Mouse (Mus musculus) E14TG2a.4 (cell line): ENCODE results near the gene Rps19.

Source experiments
- H3K27me3 ChIP-seq: 2 replicates; pipeline ENCODE4 v1.6.1; 2014; ENCODE audit warnings: low read length, control low read depth; ENCODE audit not compliant: insufficient read depth
- H3K36me3 ChIP-seq: 2 replicates; pipeline ENCODE4 v1.6.1; 2014; ENCODE audit warnings: low read length, control low read depth; ENCODE audit not compliant: insufficient read depth
- H3K4me1 ChIP-seq: replicated peaks from 2 replicates; pipeline ENCODE4 v1.6.1; 2014; ENCODE audit warnings: low read depth, low read length, control low read depth
- H3K4me3 ChIP-seq: replicated peaks from 2 replicates; pipeline ENCODE4 v1.5.1; 2014; ENCODE audit warnings: mild to moderate bottlenecking, low read length
- H3K9me3 ChIP-seq: 2 replicates; pipeline ENCODE4 v1.6.1; 2014; ENCODE audit warnings: low read length, control low read depth
- CTCF ChIP-seq: conservative IDR thresholded peaks from 2 replicates; pipeline ENCODE4 v1.5.1; 2014; ENCODE audit warnings: low read length
- NANOG ChIP-seq: IDR thresholded peaks from 2 replicates; pipeline ENCODE4 v1.6.1; 2014; ENCODE audit warnings: borderline replicate concordance, low read length, mixed read lengths
- POU5F1 ChIP-seq: IDR thresholded peaks from 2 replicates; pipeline ENCODE4 v1.6.1; 2014; ENCODE audit warnings: low read length, borderline replicate concordance

Rps19 gene

DNA sequence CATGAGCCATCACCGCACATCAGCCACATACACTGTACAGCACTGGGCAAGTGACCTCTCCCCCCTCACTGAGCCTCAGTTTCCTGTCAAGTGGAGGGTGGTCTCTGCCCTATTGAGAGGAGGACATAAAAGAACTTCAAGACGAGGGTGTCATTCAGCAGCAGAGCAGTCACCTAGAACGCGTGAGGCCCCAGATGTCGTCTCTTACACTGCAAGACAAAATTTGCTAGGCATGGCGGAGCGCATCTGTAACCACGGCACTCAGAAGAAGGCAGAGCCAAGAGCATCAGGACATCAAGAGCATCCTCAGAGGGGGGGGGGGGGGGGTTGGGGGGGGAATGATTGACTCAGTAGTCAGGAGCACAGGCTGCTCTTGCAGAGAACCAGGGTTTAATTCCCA is 12.1 kb downstream of the Rps19 start:
- H3K27me3 ChIP-seq = no peaks in the 10 kb centered on the region
- H3K9me3 ChIP-seq = no peaks in the 10 kb centered on the region
- H3K4me1 ChIP-seq = peaks cover 61% of the 10 kb centered on the region
- TF ChIP-seq CTCF (no peak), POU5F1 (no peak)
- no peak overlapping the region for H3K4me3 ChIP-seq
- peaks cover 3% of the 10 kb centered on the region for H3K36me3 ChIP-seq

DNA sequence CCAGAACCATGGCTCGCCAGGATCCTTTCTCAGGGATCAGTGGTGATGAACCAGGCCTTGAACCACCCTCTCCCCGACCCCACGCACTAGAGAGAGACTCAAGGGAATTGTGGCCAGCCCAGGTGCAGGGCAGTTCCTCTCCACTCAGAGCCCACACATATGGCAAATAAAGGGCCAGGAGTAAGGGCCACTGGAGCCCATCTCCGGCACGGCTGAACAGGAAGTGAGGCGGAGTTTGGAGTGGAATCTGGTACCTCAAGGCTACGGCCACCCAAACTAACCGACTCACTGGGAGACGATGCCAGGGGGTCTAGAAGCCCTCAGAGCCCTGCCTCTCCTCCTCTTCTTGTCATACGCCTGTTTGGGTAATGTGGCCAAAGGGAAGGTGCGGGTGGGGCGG is 13.1 kb downstream of the Rps19 start, which contains the start of gene Cd79a:
Gene Cd79a (plus strand): TSS at position 158 of the 400 bp plus-strand sequence.
- no peaks in the 10 kb centered on the region for H3K9me3 ChIP-seq
- TF ChIP-seq NANOG = no peak
- no peak for TF ChIP-seq CTCF
- no peak for TF ChIP-seq POU5F1
- H3K4me1 ChIP-seq = peaks cover 59% of the 10 kb centered on the region
- peak within 1 kb of the TSS; percentile 50 for H3K4me3 ChIP-seq
- H3K36me3 ChIP-seq = no peaks in the 10 kb centered on the region
- H3K27me3 ChIP-seq = no peaks in the 10 kb centered on the region

DNA sequence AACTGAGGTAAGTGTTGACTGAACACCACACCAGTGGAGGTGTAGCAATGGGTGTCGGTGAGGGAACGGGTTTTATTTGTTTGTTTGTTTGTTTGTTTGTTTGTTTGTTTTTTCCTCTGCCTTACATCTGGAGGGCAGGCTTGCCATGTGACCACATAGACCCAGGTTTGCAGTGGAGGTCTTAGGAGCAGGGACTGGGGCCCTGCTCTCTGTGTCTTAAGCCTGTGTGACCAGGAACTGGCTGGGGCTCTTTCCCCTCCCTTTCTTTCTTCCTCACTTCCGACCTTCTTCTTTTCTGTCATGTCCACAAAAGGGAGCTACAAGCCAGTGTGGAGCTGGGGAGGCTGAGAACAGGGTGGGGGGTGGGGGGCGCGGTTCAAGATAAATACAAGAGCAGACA is 13.8 kb downstream of the Rps19 start:
- no peaks in the 10 kb centered on the region for H3K27me3 ChIP-seq

DNA sequence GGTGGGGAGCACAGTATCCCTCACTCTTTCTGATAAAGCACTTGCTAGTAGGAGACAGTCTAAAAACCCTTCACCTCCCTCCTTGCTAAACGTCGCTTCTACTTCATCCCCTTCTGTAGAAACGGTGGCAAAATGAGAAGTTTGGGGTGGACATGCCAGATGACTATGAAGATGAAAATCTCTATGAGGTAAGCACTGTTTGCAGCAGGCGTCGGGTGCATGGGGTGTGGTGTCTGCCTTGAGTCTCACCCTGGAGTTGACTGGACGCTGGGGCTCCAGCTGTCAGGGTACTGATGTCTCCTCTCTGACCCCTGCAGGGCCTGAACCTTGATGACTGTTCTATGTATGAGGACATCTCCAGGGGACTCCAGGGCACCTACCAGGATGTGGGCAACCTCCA is 16.9 kb downstream of the Rps19 start:
- H3K27me3 ChIP-seq = no peaks in the 10 kb centered on the region
- H3K4me3 ChIP-seq = no peak overlapping the region
- no peak for TF ChIP-seq CTCF
- no peak for TF ChIP-seq NANOG
- no peak for TF ChIP-seq POU5F1
- no peaks in the 10 kb centered on the region for H3K9me3 ChIP-seq
- H3K36me3 ChIP-seq = no peaks in the 10 kb centered on the region
- peaks cover 78% of the 10 kb centered on the region for H3K4me1 ChIP-seq

More for the DNA sequence above, 13.8 kb downstream of the Rps19 start:
- peaks cover 56% of the 10 kb centered on the region for H3K4me1 ChIP-seq
- TF ChIP-seq NANOG = no peak
- TF ChIP-seq CTCF = no peak
- TF ChIP-seq POU5F1 = no peak
- H3K36me3 ChIP-seq = no peaks in the 10 kb centered on the region
- H3K4me3 ChIP-seq = no peak overlapping the region
- no peaks in the 10 kb centered on the region for H3K9me3 ChIP-seq

DNA sequence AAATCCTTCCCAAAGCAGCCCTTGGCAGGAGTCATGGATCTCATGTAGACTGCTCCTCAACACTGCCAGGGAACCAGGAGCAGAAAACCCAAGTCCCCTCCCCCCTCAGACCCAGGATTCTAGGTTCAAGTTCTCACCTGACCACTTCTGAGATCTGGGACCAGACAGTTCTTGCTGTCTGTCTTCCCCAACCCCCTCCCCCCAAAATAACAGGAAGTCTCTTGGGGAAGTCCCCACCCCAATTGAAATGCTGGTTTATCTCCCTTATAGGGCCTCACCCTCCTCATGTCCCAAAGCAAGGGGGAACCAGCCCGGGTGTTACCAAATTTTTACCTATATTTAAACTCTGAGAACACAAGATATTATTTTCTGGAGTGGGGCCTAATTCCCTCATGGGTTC is 17.7 kb downstream of the Rps19 start:
- H3K4me1 ChIP-seq = peaks cover 83% of the 10 kb centered on the region
- H3K36me3 ChIP-seq = no peaks in the 10 kb centered on the region
- peak overlapping the region; percentile 88; the same call in 1 of the 2 replicates for H3K4me3 ChIP-seq
- TF ChIP-seq POU5F1 (no peak), NANOG (no peak), CTCF (no peak)
- no peaks in the 10 kb centered on the region for H3K27me3 ChIP-seq
- H3K9me3 ChIP-seq = no peaks in the 10 kb centered on the region

DNA sequence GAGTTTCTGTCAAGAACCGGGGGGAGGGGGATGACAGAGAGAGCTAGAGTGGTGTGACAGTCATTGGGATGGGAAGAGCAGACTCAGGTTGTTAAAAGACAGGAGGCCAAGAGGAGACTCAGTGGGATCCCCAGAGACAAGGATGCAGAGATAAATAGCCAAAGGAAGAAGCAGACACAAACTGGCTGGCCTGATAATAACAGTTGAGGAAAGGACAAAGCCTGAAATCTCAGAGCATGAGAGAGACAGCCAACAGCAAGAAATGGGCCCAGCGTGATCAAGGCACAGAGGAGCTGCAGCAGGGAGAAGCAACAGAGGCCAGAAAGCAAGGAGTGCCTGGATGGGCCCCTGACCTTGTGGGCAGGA is 18.1 kb downstream of the Rps19 start:
- H3K36me3 ChIP-seq = no peaks in the 10 kb centered on the region

DNA sequence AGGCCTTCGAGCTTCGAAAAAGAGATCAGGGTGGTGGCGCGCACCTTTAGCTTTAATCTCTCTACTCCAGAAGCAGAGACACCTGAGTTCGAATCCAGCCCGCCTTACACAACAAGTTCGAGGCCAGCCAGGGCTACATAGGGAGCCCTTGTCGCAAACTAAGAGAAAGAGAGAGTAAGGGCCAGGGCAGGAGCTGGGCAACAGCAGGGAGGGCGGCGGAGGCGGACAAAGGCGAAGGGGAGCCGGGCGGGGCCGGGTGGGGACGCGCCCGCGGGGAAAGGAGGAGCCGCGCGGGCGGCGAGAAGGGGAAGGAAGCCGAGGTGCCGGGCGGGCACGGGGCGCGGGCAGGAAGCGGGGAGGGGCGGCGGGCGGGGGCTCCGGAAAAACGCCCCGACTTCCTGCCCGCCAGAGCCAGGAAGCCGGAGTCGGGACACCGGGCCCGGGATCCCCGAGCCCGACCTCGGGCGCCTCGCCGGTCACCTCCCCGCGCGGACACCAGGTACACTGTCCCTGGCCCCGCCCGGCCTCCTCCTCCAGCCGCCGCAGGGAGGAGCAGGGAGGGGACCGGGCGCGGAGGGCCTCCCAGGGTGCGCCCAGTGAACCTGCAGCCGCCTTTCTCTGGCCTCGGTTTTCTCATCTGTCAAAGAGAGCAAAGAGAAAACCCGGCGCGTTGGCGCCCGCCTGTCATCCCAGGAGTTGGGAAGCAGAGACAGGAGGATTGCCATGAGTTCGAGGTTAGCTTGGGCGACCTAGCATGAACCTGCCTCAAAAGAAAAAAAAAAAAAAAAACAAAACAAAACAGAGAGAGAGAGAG is 18.7 kb downstream of the Rps19 start, which contains the start of gene Arhgef1:
Gene Arhgef1 (plus strand): TSS at position 283 of the 814 bp plus-strand sequence.
- H3K4me1 ChIP-seq = peaks cover 83% of the 10 kb centered on the region
- no peak for TF ChIP-seq NANOG
- no peak for TF ChIP-seq POU5F1
- TF ChIP-seq CTCF = no peak
- no peaks in the 10 kb centered on the region for H3K27me3 ChIP-seq
- H3K4me3 ChIP-seq = peak within 1 kb of the TSS; percentile 88
- peaks cover 2% of the 10 kb centered on the region for H3K36me3 ChIP-seq
- no peaks in the 10 kb centered on the region for H3K9me3 ChIP-seq

More for the DNA sequence above, 18.1 kb downstream of the Rps19 start:
- H3K27me3 ChIP-seq = no peaks in the 10 kb centered on the region
- TF ChIP-seq POU5F1 = no peak
- no peak for TF ChIP-seq NANOG
- no peaks in the 10 kb centered on the region for H3K9me3 ChIP-seq
- peaks cover 83% of the 10 kb centered on the region for H3K4me1 ChIP-seq
- peak overlapping the region; percentile 88 for H3K4me3 ChIP-seq

DNA sequence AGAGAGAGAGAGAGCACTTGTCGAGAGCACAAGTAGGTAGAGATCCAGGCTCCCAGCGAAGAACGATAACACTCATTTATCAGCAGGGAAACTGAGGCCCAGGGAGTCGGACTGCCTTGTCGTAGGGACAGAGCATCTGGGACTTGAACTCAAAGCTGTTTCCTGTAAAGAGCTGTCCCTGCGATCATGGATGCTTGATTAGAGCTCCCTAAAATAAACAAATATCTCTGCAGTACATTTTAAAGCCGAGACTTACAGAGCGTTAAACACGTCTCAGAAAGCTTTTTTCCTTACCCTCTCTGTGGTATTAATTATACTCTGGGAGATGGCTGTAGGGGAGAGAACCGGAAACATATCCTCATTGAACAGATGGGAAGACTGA is 19.3 kb downstream of the Rps19 start:
- Histone ChIP-seq H3K27me3 (no peaks in the 10 kb centered on the region), H3K36me3 (peaks cover 8% of the 10 kb centered on the region), H3K4me1 (peaks cover 83% of the 10 kb centered on the region), H3K9me3 (no peaks in the 10 kb centered on the region), H3K4me3 (peak overlapping the region; percentile 88)
- TF ChIP-seq POU5F1 = no peak
- TF ChIP-seq NANOG = no peak

DNA sequence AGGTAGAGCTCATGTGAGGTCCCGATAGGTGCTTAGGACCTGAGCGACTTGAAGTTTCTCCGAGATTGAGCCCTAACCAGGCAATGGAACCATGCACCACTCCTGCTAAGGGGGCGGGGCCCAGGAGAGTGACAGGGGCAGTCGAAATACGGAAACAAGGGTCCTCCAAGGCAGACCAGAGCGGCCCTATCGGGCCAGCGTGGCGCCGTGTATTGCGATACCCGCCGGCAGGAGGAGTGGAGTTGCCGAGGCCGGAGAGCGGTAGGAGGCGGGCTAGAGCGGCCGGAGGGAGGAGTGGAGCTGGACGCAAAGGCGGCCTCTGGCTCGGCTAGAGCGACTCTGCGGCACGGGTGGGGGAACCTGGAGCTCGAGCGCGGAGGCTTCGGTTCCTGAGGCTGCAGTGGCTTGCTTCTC is 19.9 kb downstream of the Rps19 start:
- Histone ChIP-seq H3K36me3 (peaks cover 14% of the 10 kb centered on the region), H3K9me3 (no peaks in the 10 kb centered on the region), H3K4me3 (peak overlapping the region; percentile 88), H3K4me1 (peaks cover 83% of the 10 kb centered on the region), H3K27me3 (no peaks in the 10 kb centered on the region)
- TF ChIP-seq NANOG (no peak), POU5F1 (no peak), CTCF (no peak)
